Mouse (Mus musculus): ENCODE results near the gene Map3k14. TPM values are rescaled to one million over a fixed set of nuclear protein-coding genes. Genes with fewer than 3 reads are reported as not detected.

Gene Map3k14
- polyA plus RNA-seq, 1 experiment from 2014 or later: 3.7 TPM

GRCm38 (mm10) chr11:103244856-103245255 lies 22.4 kb downstream of the Map3k14 start:
- Histone ChIP-seq H3K27ac (ENCODE audit: low read length) (peak overlapping the region; percentile 57; the same call in 1 of the 2 replicates), H3K4me1 (replicated peaks; ENCODE audit: control insufficient read depth, insufficient read depth, low read length) (peaks cover 52% of the 10 kb centered on the region), H3K9ac (ENCODE audit: low read length) (no peak overlapping the region), H3K27me3 (ENCODE audit: control insufficient read depth, insufficient read depth, low read depth, low read length) (no peaks in the 10 kb centered on the region), H3K36me3 (ENCODE audit: control insufficient read depth, insufficient read depth, low read length) (no peaks in the 10 kb centered on the region), H3K4me3 (ENCODE audit: low read length) (no peak overlapping the region), H3K9me3 (ENCODE audit: control insufficient read depth, low read length) (no peaks in the 10 kb centered on the region), H3K4me2 (ENCODE audit: low read depth, low read length) (no peak overlapping the region)
- ATAC-seq (ENCODE audit: low read depth): peak; percentile 51
- WGBS: 61% methylated on average over 4 of the region's 4 CpGs

GRCm38 (mm10) chr11:103240740-103241139 lies 26.5 kb downstream of the Map3k14 start:
- H3K9ac ChIP-seq (ENCODE audit: low read length): no peak overlapping the region
- peaks cover 11% of the 10 kb centered on the region for H3K36me3 ChIP-seq (ENCODE audit: control insufficient read depth, insufficient read depth, low read length)
- H3K4me3 ChIP-seq (ENCODE audit: low read length): no peak overlapping the region
- 32% methylated on average over 7 of the region's 7 CpGs for WGBS
- peaks cover 2% of the 10 kb centered on the region; the same call in 1 of the 2 replicates for H3K9me3 ChIP-seq (ENCODE audit: control insufficient read depth, low read length)
- peak overlapping the region; percentile 55; the same call in 1 of the 2 replicates for H3K27ac ChIP-seq (ENCODE audit: low read length)
- H3K27me3 ChIP-seq (ENCODE audit: control insufficient read depth, insufficient read depth, low read depth, low read length): no peaks in the 10 kb centered on the region
- ATAC-seq (ENCODE audit: low read depth): peak; percentile 35; the same call in 1 of the 2 replicates
- peaks cover 17% of the 10 kb centered on the region for H3K4me1 ChIP-seq (replicated peaks; ENCODE audit: control insufficient read depth, insufficient read depth, low read length)
- H3K4me2 ChIP-seq (ENCODE audit: low read depth, low read length): no peak overlapping the region

- Histone ChIP-seq H3K27me3 (ENCODE audit: control insufficient read depth, insufficient read depth, low read depth, low read length) (no peaks in the 10 kb centered on the region), H3K4me2 (ENCODE audit: low read depth, low read length) (no peak overlapping the region), H3K36me3 (ENCODE audit: control insufficient read depth, insufficient read depth, low read length) (peaks cover 11% of the 10 kb centered on the region), H3K9ac (ENCODE audit: low read length) (no peak overlapping the region), H3K4me3 (ENCODE audit: low read length) (no peak overlapping the region), H3K9me3 (ENCODE audit: control insufficient read depth, low read length) (peaks cover 2% of the 10 kb centered on the region; the same call in 1 of the 2 replicates), H3K27ac (ENCODE audit: low read length) (no peak overlapping the region), H3K4me1 (replicated peaks; ENCODE audit: control insufficient read depth, insufficient read depth, low read length) (peaks cover 11% of the 10 kb centered on the region)
- ATAC-seq (ENCODE audit: low read depth): no peak
- 77% methylated on average over 9 of the region's 9 CpGs for WGBS
Observed at GRCm38 (mm10) chr11:103237757-103238156, 29.5 kb downstream of the Map3k14 start.

- no peak for ATAC-seq (ENCODE audit: low read depth)
- Histone ChIP-seq H3K9me3 (ENCODE audit: control insufficient read depth, low read length) (peaks cover 2% of the 10 kb centered on the region; the same call in 1 of the 2 replicates), H3K36me3 (ENCODE audit: control insufficient read depth, insufficient read depth, low read length) (peaks cover 11% of the 10 kb centered on the region)
Observed at GRCm38 (mm10) chr11:103236903-103237302, 30.4 kb downstream of the Map3k14 start.

GRCm38 (mm10) chr11:103236431-103236830 lies 30.8 kb downstream of the Map3k14 start:
- Histone ChIP-seq H3K9ac (ENCODE audit: low read length) (no peak overlapping the region), H3K27me3 (ENCODE audit: control insufficient read depth, insufficient read depth, low read depth, low read length) (no peaks in the 10 kb centered on the region), H3K4me1 (replicated peaks; ENCODE audit: control insufficient read depth, insufficient read depth, low read length) (peaks cover 11% of the 10 kb centered on the region), H3K36me3 (ENCODE audit: control insufficient read depth, insufficient read depth, low read length) (peaks cover 11% of the 10 kb centered on the region), H3K9me3 (ENCODE audit: control insufficient read depth, low read length) (peaks cover 2% of the 10 kb centered on the region; the same call in 1 of the 2 replicates), H3K4me3 (ENCODE audit: low read length) (no peak overlapping the region), H3K4me2 (ENCODE audit: low read depth, low read length) (no peak overlapping the region), H3K27ac (ENCODE audit: low read length) (no peak overlapping the region)
- WGBS: 70% methylated on average over 6 of the region's 6 CpGs
- no peak for ATAC-seq (ENCODE audit: low read depth)

More at GRCm38 (mm10) chr11:103236903-103237302, 30.4 kb downstream of the Map3k14 start:
- H3K9ac ChIP-seq (ENCODE audit: low read length): no peak overlapping the region
- H3K4me1 ChIP-seq (replicated peaks; ENCODE audit: control insufficient read depth, insufficient read depth, low read length): peaks cover 11% of the 10 kb centered on the region
- H3K4me3 ChIP-seq (ENCODE audit: low read length): no peak overlapping the region
- 70% methylated on average over 10 of the region's 10 CpGs for WGBS
- H3K27ac ChIP-seq (ENCODE audit: low read length): no peak overlapping the region
- no peaks in the 10 kb centered on the region for H3K27me3 ChIP-seq (ENCODE audit: control insufficient read depth, insufficient read depth, low read depth, low read length)
- no peak overlapping the region for H3K4me2 ChIP-seq (ENCODE audit: low read depth, low read length)

- Histone ChIP-seq H3K27me3 (ENCODE audit: control insufficient read depth, insufficient read depth, low read depth, low read length) (no peaks in the 10 kb centered on the region), H3K4me3 (ENCODE audit: low read length) (no peak overlapping the region), H3K4me1 (replicated peaks; ENCODE audit: control insufficient read depth, insufficient read depth, low read length) (peaks cover 6% of the 10 kb centered on the region), H3K9ac (ENCODE audit: low read length) (no peak overlapping the region), H3K9me3 (ENCODE audit: control insufficient read depth, low read length) (peaks cover 2% of the 10 kb centered on the region; the same call in 1 of the 2 replicates), H3K27ac (ENCODE audit: low read length) (no peak overlapping the region), H3K4me2 (ENCODE audit: low read depth, low read length) (no peak overlapping the region), H3K36me3 (ENCODE audit: control insufficient read depth, insufficient read depth, low read length) (peaks cover 12% of the 10 kb centered on the region)
- 0 out of 2 replicates have a peak, but pooled peaks have one; percentile 35 for ATAC-seq (ENCODE audit: low read depth)
- 37% methylated on average over 11 of the region's 11 CpGs for WGBS
Observed at GRCm38 (mm10) chr11:103235702-103236101, 31.6 kb downstream of the Map3k14 start.

GRCm38 (mm10) chr11:103234447-103234846 lies 32.8 kb downstream of the Map3k14 start:
- H3K9ac ChIP-seq (ENCODE audit: low read length): no peak overlapping the region
- no peaks in the 10 kb centered on the region for H3K27me3 ChIP-seq (ENCODE audit: control insufficient read depth, insufficient read depth, low read depth, low read length)
- no peak overlapping the region for H3K27ac ChIP-seq (ENCODE audit: low read length)
- peaks cover 15% of the 10 kb centered on the region for H3K36me3 ChIP-seq (ENCODE audit: control insufficient read depth, insufficient read depth, low read length)
- no peaks in the 10 kb centered on the region; the same call in 1 of the 2 replicates for H3K4me1 ChIP-seq (replicated peaks; ENCODE audit: control insufficient read depth, insufficient read depth, low read length)
- 32% methylated on average over 1 of the region's 1 CpGs for WGBS
- no peak overlapping the region for H3K4me2 ChIP-seq (ENCODE audit: low read depth, low read length)
- H3K9me3 ChIP-seq (ENCODE audit: control insufficient read depth, low read length): peaks cover 2% of the 10 kb centered on the region; the same call in 1 of the 2 replicates
- no peak overlapping the region for H3K4me3 ChIP-seq (ENCODE audit: low read length)
- no peak for ATAC-seq (ENCODE audit: low read depth)

- Histone ChIP-seq H3K4me3 (ENCODE audit: low read length) (no peak overlapping the region), H3K27ac (ENCODE audit: low read length) (no peak overlapping the region), H3K36me3 (ENCODE audit: control insufficient read depth, insufficient read depth, low read length) (peaks cover 13% of the 10 kb centered on the region), H3K9me3 (ENCODE audit: control insufficient read depth, low read length) (peaks cover 2% of the 10 kb centered on the region; the same call in 1 of the 2 replicates), H3K9ac (ENCODE audit: low read length) (no peak overlapping the region), H3K4me2 (ENCODE audit: low read depth, low read length) (no peak overlapping the region), H3K4me1 (replicated peaks; ENCODE audit: control insufficient read depth, insufficient read depth, low read length) (no peaks in the 10 kb centered on the region; the same call in 1 of the 2 replicates), H3K27me3 (ENCODE audit: control insufficient read depth, insufficient read depth, low read depth, low read length) (no peaks in the 10 kb centered on the region)
- peak; percentile 51 for ATAC-seq (ENCODE audit: low read depth)
- 24% methylated on average over 7 of the region's 7 CpGs for WGBS
Observed at GRCm38 (mm10) chr11:103232966-103233365, 34.3 kb downstream of the Map3k14 start.

- no peak overlapping the region for H3K4me3 ChIP-seq (ENCODE audit: low read length)
- H3K9ac ChIP-seq (ENCODE audit: low read length): no peak overlapping the region
- H3K9me3 ChIP-seq (ENCODE audit: control insufficient read depth, low read length): no peaks in the 10 kb centered on the region
- ATAC-seq (ENCODE audit: low read depth): no peak
- no peaks in the 10 kb centered on the region for H3K27me3 ChIP-seq (ENCODE audit: control insufficient read depth, insufficient read depth, low read depth, low read length)
- H3K4me2 ChIP-seq (ENCODE audit: low read depth, low read length): no peak overlapping the region
- H3K4me1 ChIP-seq (replicated peaks; ENCODE audit: control insufficient read depth, insufficient read depth, low read length): no peaks in the 10 kb centered on the region; the same call in 1 of the 2 replicates
- 93% methylated on average over 7 of the region's 7 CpGs for WGBS
- peaks cover 11% of the 10 kb centered on the region; the same call in 1 of the 2 replicates for H3K36me3 ChIP-seq (ENCODE audit: control insufficient read depth, insufficient read depth, low read length)
- no peak overlapping the region for H3K27ac ChIP-seq (ENCODE audit: low read length)
Observed at GRCm38 (mm10) chr11:103231367-103231766, 35.9 kb downstream of the Map3k14 start.

Data from lung, embryonic 16.5 days (tissue).